Mouse (Mus musculus) megakaryocyte progenitor cell, adult 5-6 weeks (primary cell): Measurements from ENCODE around the gene Rasgef1b. TPM values are rescaled to one million over a fixed set of nuclear protein-coding genes. Genes with fewer than 3 reads are reported as not detected.
A peak's percentile ranks its signal among the peaks of the same experiment; 100 is the strongest.

Experiments
- ATAC-seq: replicated peaks from 2 replicates; pipeline ENCODE4 v1.8.0; 2016; ENCODE audit warnings: mild to moderate bottlenecking, moderate TSS enrichment, inconsistent platforms; ENCODE audit not compliant: poor library complexity
- total RNA-seq, 2 experiments: library from RNA; stranded (forward) in 1 of 2; stranded (reverse) in 1 of 2; fragments of 157-497, 149-512 nt in 1 of 2; fragments of 200-1000 nt in 1 of 2; gene quantifications; 2 replicates each; pipeline versions ENCODE4 v1.2.3 to v1.2.4; 2015 to 2017

Rasgef1b gene
- total RNA-seq, 2 experiments from 2014 or later: 1.8 to 2.2 TPM

GRCm38 (mm10) chr5:99606164-99606858 lies 122.6 kb downstream of the Rasgef1b start:
- ATAC-seq: no peak

DNA sequence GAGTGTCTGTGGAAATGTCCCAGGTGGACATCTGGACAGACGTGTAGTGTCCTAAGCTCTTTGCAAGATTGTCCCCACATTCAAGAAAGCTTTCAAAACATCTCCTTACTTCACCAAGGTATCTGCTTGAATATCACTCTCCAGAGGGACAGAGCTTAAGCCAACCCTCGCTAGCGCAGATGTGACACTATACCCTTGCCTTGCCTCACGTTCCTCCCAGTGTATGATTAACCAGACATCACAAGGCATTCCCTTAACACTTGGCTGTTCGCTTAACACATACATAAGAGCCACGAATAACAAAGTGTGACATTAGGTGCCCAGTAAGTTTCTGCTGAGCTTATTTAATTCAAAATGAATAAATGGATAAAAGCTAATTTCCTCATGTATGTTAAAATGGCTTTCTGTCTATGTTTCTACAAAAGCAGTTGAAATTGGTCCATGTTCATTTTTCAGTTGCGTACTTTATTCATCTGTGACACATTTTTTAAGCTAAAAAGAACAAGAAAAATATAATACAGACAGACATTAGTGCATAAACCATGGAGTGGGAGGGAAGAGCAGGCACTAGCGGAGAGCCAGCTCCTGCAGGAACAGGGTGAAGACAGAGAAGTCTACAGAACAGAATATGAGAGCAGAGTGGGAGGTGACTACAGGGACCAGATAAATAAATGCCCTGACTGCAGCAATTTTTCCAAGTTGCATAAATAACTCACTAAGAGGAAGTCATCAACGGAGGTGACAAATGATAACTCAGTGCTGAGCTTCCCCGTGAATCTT lies 126.4 kb downstream of the Rasgef1b start:
- ATAC-seq: no peak

- ATAC-seq: no peak
These were observed 129.5 kb downstream of the Rasgef1b start for GRCm38 (mm10) chr5:99599376-99599775.

- no peak for ATAC-seq
These were observed 130.3 kb downstream of the Rasgef1b start for GRCm38 (mm10) chr5:99598470-99599110.

DNA sequence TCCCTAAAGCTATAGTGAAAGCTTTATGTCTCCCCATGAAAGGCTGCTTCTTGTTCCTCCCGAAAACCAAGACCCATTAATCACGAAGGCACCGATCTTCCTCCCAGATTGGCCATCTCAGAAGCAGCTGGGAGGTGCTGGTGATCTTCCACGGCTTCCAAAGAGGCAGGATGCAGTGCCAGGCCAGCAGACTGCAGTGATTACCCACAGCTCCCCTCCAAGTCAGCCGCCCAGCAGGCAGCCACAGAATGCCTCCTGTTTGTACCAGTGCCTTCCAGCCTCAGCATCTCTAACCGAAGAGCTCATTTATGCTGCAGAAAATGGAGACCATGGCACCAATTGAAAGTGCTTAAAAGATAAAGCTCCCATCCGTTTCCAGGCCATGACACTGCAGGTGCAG lies 131.2 kb downstream of the Rasgef1b start:
- ATAC-seq: no peak

GRCm38 (mm10) chr5:99591348-99591747 lies 137.5 kb downstream of the Rasgef1b start:
- ATAC-seq: no peak

DNA sequence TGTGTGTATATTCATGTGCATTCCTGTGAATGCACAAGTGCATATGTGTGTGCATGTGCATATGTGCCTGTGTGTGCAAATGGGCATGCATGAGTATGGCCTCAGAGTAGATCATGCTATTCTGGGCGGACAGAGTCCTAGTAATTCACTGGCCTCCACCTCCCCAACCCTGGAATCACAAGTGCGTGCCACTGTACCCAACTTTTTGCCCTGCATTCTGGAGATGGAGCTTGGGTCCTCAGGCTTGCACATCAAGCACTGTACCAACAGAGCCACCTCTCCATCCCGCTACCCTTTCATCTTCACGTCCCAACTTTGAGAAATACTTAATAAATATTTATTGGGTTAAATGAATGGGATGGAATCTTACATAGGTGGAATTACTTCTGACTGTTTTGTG lies 138.3 kb downstream of the Rasgef1b start:
- no peak for ATAC-seq

GRCm38 (mm10) chr5:99587994-99588393 lies 140.9 kb downstream of the Rasgef1b start:
- ATAC-seq: no peak

- no peak for ATAC-seq
These were observed 141.3 kb downstream of the Rasgef1b start for GRCm38 (mm10) chr5:99587589-99587988.

DNA sequence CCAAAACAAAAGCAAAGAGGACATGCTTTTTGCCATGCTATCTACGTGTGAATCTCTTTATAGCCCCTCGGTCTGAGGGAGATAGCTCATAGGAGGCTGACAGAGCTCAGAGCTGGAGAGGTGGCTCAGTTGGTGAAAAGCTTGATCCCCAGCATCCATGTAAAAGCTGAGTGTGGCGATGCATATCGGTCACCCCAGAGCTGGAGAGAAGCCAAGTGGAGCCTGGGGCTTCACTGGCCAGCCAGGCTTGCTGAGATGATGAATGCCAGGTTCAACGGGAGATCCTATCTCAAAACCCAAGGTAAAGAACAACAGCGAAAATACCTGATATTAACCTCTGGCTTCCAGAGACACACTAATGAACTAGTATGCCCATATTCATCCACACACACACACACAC lies 142.6 kb downstream of the Rasgef1b start:
- ATAC-seq: no peak

DNA sequence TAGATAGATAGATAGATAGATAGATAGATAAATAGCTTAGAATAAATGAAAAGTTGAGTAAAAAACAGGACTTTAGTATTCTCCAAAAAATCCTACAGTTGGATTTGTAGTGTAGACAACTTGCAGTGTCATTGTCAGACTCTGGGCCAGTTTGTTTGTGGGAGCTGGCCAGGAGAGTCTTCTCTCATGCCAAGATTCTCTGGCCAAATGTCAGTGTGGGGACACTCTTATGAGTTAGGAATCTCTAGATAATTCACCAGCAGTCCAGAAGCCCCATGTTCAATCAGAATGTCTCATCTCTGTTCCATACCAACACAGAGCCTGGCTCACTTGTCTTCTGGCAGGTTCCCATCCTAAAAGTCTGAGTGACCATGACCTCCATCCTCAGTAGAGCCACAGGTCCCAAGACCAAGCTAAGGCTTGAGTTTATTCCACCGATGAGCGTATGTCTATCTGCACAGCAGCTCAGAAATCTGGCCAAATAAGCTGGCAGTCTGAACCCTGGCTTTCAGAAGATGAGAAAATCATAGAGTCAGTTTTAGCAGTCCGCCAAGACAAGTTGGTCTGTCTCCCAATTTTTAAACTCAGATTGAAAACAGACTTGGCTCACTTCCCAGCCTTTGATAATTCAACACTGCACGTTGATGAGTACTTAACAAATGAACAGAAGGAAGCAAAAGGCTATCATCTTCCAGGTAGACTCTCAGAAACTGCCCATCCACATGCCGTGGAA lies 143.5 kb downstream of the Rasgef1b start:
- no peak for ATAC-seq

DNA sequence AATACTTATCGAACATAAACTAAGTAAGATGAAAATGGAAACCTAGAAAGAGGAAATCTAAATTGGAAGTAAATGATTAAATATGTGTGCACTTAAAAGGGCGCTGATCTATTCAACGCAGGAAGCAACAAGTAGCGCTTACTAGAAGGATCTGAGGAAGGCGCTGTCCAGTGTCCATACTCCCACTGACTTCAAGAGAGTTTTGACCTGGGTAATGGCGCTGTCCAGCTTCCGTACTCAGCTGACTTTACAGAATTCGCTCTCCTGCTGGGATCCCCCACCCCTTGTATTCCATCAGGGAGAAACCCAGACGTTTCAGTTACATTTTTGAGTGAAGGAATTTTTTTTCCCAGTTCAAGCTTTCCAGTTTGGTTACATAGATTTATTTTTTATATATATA lies 144.6 kb downstream of the Rasgef1b start:
- no peak for ATAC-seq

GRCm38 (mm10) chr5:99582055-99582454 lies 146.8 kb downstream of the Rasgef1b start:
- ATAC-seq: no peak

DNA sequence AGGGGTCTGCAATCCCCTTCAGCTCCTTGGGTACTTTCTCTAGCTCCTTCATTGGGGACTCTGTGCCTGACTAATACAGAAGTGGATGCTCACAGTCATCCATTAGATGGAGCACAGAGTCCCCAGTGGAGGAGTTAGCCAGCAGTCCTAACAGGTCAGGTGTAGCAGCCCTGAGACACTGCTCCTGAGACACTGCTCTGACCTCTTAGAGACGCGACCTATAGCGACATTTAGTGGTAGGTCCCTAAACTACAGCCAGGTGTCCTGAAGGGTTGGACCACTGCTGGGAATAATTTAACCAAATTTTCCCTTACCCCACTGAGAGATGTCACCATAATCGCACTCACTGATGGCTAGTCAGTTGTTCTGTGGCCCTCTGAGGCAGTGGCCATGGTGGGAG lies 150.2 kb downstream of the Rasgef1b start:
- ATAC-seq: peak; percentile 100

GRCm38 (mm10) chr5:99575897-99576296 lies 153.0 kb downstream of the Rasgef1b start:
- ATAC-seq: no peak

- ATAC-seq: no peak
These were observed 164.2 kb downstream of the Rasgef1b start for GRCm38 (mm10) chr5:99564501-99565323.

DNA sequence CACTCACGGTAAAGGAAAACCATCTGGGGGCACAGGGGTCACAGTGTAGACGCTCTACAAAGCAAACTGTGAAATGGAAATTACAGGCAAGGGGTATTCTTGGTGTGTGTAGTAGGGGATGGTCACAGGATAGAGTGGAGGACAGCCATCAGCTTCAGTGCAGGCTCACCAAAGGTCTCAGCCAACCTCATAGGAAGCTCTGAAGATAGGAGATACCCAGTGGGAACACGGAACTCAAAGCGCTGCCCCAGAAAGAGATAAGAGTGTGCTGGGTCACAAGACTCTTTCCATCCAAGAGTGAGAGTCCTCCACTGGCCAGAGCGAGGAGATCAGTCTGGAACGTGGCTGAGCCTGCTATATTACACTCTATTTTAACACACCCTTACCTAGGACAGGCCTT lies 166.8 kb downstream of the Rasgef1b start:
- peak; percentile 69 for ATAC-seq

DNA sequence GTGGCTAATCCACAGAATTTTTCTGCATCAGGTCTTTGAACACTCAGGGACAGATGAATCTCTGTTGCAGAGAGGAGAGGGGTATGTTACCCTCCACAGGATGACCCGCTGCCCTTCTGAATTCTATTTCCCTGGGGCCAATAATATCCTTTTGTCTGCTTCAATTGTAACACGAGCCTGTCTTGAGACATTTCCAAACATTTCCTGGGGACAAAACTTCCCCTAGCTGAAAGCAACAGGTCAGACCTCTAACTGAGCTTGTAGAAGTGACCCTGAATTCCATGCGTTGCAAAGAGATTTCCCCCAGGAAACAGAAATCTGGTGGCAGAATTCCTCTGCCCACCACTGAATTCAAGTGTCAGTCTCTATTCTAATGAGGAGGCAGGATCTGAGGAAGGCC lies 169.1 kb downstream of the Rasgef1b start:
- ATAC-seq: no peak

DNA sequence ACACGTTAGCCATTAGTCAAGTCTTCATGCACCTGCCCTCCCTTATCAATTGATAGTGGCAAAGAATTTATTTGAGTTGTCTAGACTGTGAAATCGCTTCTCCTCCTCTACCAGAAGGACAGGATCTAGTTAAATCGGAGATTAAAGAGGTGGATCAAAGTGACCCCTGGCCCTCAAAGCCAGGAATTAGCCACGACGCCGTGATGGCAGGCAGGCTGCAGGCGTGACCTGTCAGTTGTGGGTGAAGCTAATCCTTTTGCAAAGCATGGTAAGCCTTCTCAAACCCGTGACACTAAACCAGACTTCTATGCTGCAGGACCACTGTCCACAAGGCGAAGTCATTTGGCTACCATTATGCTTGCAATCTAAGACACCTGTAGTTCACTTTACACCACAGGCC lies 170.6 kb downstream of the Rasgef1b start:
- ATAC-seq: no peak

DNA sequence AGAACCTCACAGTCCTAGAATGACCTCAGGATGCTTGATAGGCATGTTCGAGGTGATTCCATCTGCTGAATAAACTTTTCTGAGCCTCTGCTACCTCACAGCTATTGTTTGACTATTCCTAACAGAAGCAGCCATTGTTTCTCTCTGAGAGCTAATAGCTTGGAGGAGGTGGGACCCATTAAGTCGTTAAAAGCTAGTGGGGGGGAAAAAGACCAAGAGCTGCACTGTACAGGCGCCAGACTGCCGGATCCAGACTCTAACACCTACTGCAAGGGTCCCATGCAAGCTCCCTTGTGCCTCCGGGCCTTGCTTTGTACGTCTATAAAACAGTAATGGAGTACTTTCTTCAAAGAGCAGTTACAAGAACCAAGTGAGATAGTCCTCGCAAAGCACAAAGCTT lies 176.2 kb downstream of the Rasgef1b start:
- ATAC-seq: no peak
